Mouse (Mus musculus): ENCODE results near the gene 4930512M02Rik. TPM values are rescaled to one million over a fixed set of nuclear protein-coding genes. Genes with fewer than 3 reads are reported as not detected.
"Not testable (repeated sequence)": the region's sequence is repeated elsewhere in the genome, so short reads cannot be mapped to it uniquely, and the experiment has no call there.

4930512M02Rik gene
- polyA plus RNA-seq (2016; fragmentation: Nextera tagmentation; extraction: Ambion mirVana), result not detected in 2 replicates

GRCm38 (mm10) chr11:11627735-11628134 lies at the start of gene 4930512M02Rik:
Gene 4930512M02Rik (minus strand): TSS chr11:11627835.
- not testable (repeated sequence) for H3K4me1 ChIP-seq (replicated peaks); H3K36me3 ChIP-seq; ATAC-seq (ENCODE audit: insufficient number of reproducible peaks, low FRiP score); H3K9me3 ChIP-seq (replicated peaks); H3K4me3 ChIP-seq; H3K27me3 ChIP-seq (replicated peaks); H3K4me2 ChIP-seq; H3K9ac ChIP-seq; H3K27ac ChIP-seq (ENCODE audit: poor library complexity, severe bottlenecking)
- 81% methylated on average over 3 of the region's 4 CpGs for WGBS

- H3K4me3 ChIP-seq, result no peak overlapping the region
- no peaks in the 10 kb centered on the region for H3K36me3 ChIP-seq
- 83% methylated on average over 7 of the region's 7 CpGs for whole genome bisulfite sequencing
- H3K27ac ChIP-seq (ENCODE audit: poor library complexity, severe bottlenecking), result no peak overlapping the region
- no peaks in the 10 kb centered on the region for H3K4me1 ChIP-seq (replicated peaks)
- 0 out of 2 replicates have a peak, but pooled peaks cover 9% of the 10 kb centered on the region for H3K27me3 ChIP-seq (replicated peaks)
- H3K4me2 ChIP-seq, result no peak overlapping the region
- H3K9ac ChIP-seq, result no peak overlapping the region
- no peak for ATAC-seq (ENCODE audit: insufficient number of reproducible peaks, low FRiP score)
- H3K9me3 ChIP-seq (replicated peaks), result no peaks in the 10 kb centered on the region
Measured at GRCm38 (mm10) chr11:11677165-11677564, 49.5 kb upstream of the 4930512M02Rik start.

GRCm38 (mm10) chr11:11676068-11676741 lies 48.6 kb upstream of the 4930512M02Rik start:
- no peak overlapping the region for H3K4me3 ChIP-seq
- no peaks in the 10 kb centered on the region for H3K9me3 ChIP-seq (replicated peaks)
- no peaks in the 10 kb centered on the region for H3K4me1 ChIP-seq (replicated peaks)
- H3K27me3 ChIP-seq (replicated peaks), result 0 out of 2 replicates have a peak, but pooled peaks cover 4% of the 10 kb centered on the region
- H3K9ac ChIP-seq, result no peak overlapping the region
- no peak overlapping the region for H3K4me2 ChIP-seq
- H3K27ac ChIP-seq (ENCODE audit: poor library complexity, severe bottlenecking), result no peak overlapping the region
- ATAC-seq (ENCODE audit: insufficient number of reproducible peaks, low FRiP score), result no peak
- no peaks in the 10 kb centered on the region for H3K36me3 ChIP-seq
- WGBS, result 83% methylated on average over 9 of the region's 9 CpGs

GRCm38 (mm10) chr11:11675063-11675462 lies 47.4 kb upstream of the 4930512M02Rik start:
- Histone ChIP-seq H3K36me3 (no peaks in the 10 kb centered on the region), H3K4me2 (no peak overlapping the region), H3K27ac (ENCODE audit: poor library complexity, severe bottlenecking) (no peak overlapping the region), H3K9ac (no peak overlapping the region), H3K27me3 (replicated peaks) (0 out of 2 replicates have a peak, but pooled peaks cover 4% of the 10 kb centered on the region), H3K9me3 (replicated peaks) (no peaks in the 10 kb centered on the region), H3K4me1 (replicated peaks) (no peaks in the 10 kb centered on the region), H3K4me3 (no peak overlapping the region)
- ATAC-seq (ENCODE audit: insufficient number of reproducible peaks, low FRiP score), result no peak

GRCm38 (mm10) chr11:11672974-11673373 lies 45.3 kb upstream of the 4930512M02Rik start:
- no peak overlapping the region for H3K27ac ChIP-seq (ENCODE audit: poor library complexity, severe bottlenecking)
- H3K4me1 ChIP-seq (replicated peaks), result no peaks in the 10 kb centered on the region
- no peaks in the 10 kb centered on the region for H3K9me3 ChIP-seq (replicated peaks)
- H3K27me3 ChIP-seq (replicated peaks), result 0 out of 2 replicates have a peak, but pooled peaks cover 4% of the 10 kb centered on the region
- no peak overlapping the region for H3K9ac ChIP-seq
- 64% methylated on average over 4 of the region's 4 CpGs for WGBS
- H3K4me3 ChIP-seq, result no peak overlapping the region
- H3K4me2 ChIP-seq, result no peak overlapping the region
- H3K36me3 ChIP-seq, result no peaks in the 10 kb centered on the region
- no peak for ATAC-seq (ENCODE audit: insufficient number of reproducible peaks, low FRiP score)

- H3K4me2 ChIP-seq, result no peak overlapping the region
- WGBS, result 85% methylated on average over 3 of the region's 3 CpGs
Measured at GRCm38 (mm10) chr11:11667922-11668290, 40.3 kb upstream of the 4930512M02Rik start.

GRCm38 (mm10) chr11:11667254-11667921 lies 39.8 kb upstream of the 4930512M02Rik start:
- ATAC-seq (ENCODE audit: insufficient number of reproducible peaks, low FRiP score), result no peak
- H3K4me2 ChIP-seq, result no peak overlapping the region
- H3K27ac ChIP-seq (ENCODE audit: poor library complexity, severe bottlenecking), result no peak overlapping the region

More at GRCm38 (mm10) chr11:11667922-11668290, 40.3 kb upstream of the 4930512M02Rik start:
- no peak for ATAC-seq (ENCODE audit: insufficient number of reproducible peaks, low FRiP score)
- Histone ChIP-seq H3K36me3 (no peaks in the 10 kb centered on the region), H3K27ac (ENCODE audit: poor library complexity, severe bottlenecking) (no peak overlapping the region), H3K27me3 (replicated peaks) (no peaks in the 10 kb centered on the region), H3K9ac (no peak overlapping the region), H3K9me3 (replicated peaks) (no peaks in the 10 kb centered on the region), H3K4me3 (no peak overlapping the region), H3K4me1 (replicated peaks) (no peaks in the 10 kb centered on the region)

GRCm38 (mm10) chr11:11660651-11661050 lies 33.0 kb upstream of the 4930512M02Rik start:
- no peak overlapping the region for H3K4me3 ChIP-seq
- 80% methylated on average over 4 of the region's 4 CpGs for WGBS
- no peak for ATAC-seq (ENCODE audit: insufficient number of reproducible peaks, low FRiP score)
- no peaks in the 10 kb centered on the region for H3K4me1 ChIP-seq (replicated peaks)
- no peak overlapping the region for H3K4me2 ChIP-seq
- no peak overlapping the region for H3K9ac ChIP-seq
- H3K27me3 ChIP-seq (replicated peaks), result no peaks in the 10 kb centered on the region
- no peaks in the 10 kb centered on the region for H3K9me3 ChIP-seq (replicated peaks)
- H3K27ac ChIP-seq (ENCODE audit: poor library complexity, severe bottlenecking), result no peak overlapping the region
- no peaks in the 10 kb centered on the region for H3K36me3 ChIP-seq

More at GRCm38 (mm10) chr11:11667254-11667921, 39.8 kb upstream of the 4930512M02Rik start:
- H3K4me1 ChIP-seq (replicated peaks), result no peaks in the 10 kb centered on the region
- no peaks in the 10 kb centered on the region for H3K9me3 ChIP-seq (replicated peaks)
- H3K27me3 ChIP-seq (replicated peaks), result no peaks in the 10 kb centered on the region
- H3K4me3 ChIP-seq, result no peak overlapping the region
- no peak overlapping the region for H3K9ac ChIP-seq
- no peaks in the 10 kb centered on the region for H3K36me3 ChIP-seq
- WGBS, result 85% methylated on average over 4 of the region's 4 CpGs

- ATAC-seq (ENCODE audit: insufficient number of reproducible peaks, low FRiP score), result no peak
- Histone ChIP-seq H3K27me3 (replicated peaks) (no peaks in the 10 kb centered on the region), H3K4me1 (replicated peaks) (no peaks in the 10 kb centered on the region), H3K9me3 (replicated peaks) (no peaks in the 10 kb centered on the region), H3K27ac (ENCODE audit: poor library complexity, severe bottlenecking) (no peak overlapping the region), H3K36me3 (no peaks in the 10 kb centered on the region), H3K9ac (no peak overlapping the region), H3K4me3 (no peak overlapping the region), H3K4me2 (no peak overlapping the region)
- 69% methylated on average over 4 of the region's 4 CpGs for WGBS
Measured at GRCm38 (mm10) chr11:11658834-11659233, 31.2 kb upstream of the 4930512M02Rik start.

- H3K27ac ChIP-seq (ENCODE audit: poor library complexity, severe bottlenecking), result no peak overlapping the region
- WGBS, result 86% methylated on average over 4 of the region's 4 CpGs
Measured at GRCm38 (mm10) chr11:11657634-11658033, 30.0 kb upstream of the 4930512M02Rik start.

GRCm38 (mm10) chr11:11656995-11657530 lies 29.4 kb upstream of the 4930512M02Rik start:
- Histone ChIP-seq H3K9me3 (replicated peaks) (no peaks in the 10 kb centered on the region), H3K27me3 (replicated peaks) (no peaks in the 10 kb centered on the region), H3K4me1 (replicated peaks) (no peaks in the 10 kb centered on the region), H3K4me2 (no peak overlapping the region), H3K36me3 (no peaks in the 10 kb centered on the region), H3K27ac (ENCODE audit: poor library complexity, severe bottlenecking) (no peak overlapping the region), H3K4me3 (no peak overlapping the region), H3K9ac (no peak overlapping the region)
- no peak; the same call in 1 of the 2 replicates for ATAC-seq (ENCODE audit: insufficient number of reproducible peaks, low FRiP score)
- 58% methylated on average over 5 of the region's 5 CpGs for WGBS

More at GRCm38 (mm10) chr11:11657634-11658033, 30.0 kb upstream of the 4930512M02Rik start:
- Histone ChIP-seq H3K4me1 (replicated peaks) (no peaks in the 10 kb centered on the region), H3K9me3 (replicated peaks) (no peaks in the 10 kb centered on the region), H3K36me3 (no peaks in the 10 kb centered on the region), H3K9ac (no peak overlapping the region), H3K4me2 (no peak overlapping the region), H3K4me3 (no peak overlapping the region), H3K27me3 (replicated peaks) (no peaks in the 10 kb centered on the region)
- ATAC-seq (ENCODE audit: insufficient number of reproducible peaks, low FRiP score), result no peak
